Mouse (Mus musculus): ENCODE results near the gene Rnf216. TPM values are rescaled to one million over a fixed set of nuclear protein-coding genes. Genes with fewer than 3 reads are reported as not detected.

The Rnf216 gene
- polyA plus RNA-seq, 1 experiment from 2014 or later, result 14.6 TPM

DNA sequence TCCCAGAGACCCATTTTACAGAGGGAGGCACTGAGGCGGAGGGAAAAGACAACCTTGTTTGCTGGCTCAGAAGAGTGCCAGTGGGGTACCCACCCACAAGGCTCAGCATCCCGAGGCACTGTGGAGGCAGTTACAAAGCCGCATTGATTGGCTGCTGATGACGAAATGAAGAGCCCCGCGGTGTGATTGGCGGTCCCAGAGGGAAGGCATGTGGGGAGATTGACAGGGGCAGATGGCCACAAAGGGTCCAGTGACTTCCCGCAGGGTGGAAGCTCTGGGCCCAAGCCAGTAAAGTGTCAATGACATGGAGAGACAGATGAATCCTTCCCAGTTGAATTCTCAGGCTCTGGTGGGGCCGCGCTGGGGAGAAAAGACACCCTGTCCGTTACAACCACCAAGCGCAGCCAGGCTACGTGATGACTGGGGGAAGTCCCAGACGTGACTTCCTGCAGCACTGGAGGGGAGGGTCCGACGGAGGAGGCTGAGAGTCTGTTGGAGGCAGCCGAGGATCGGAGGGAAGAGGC, 138.1 kb downstream of the Rnf216 start:
- H3K9me3 ChIP-seq (replicated peaks; ENCODE audit: control insufficient read depth, low read length), result no peaks in the 10 kb centered on the region
- no peak overlapping the region for H3K27ac ChIP-seq (ENCODE audit: low read length)
- no peak overlapping the region for H3K4me3 ChIP-seq (ENCODE audit: low read depth, low read length)
- no peak overlapping the region for H3K9ac ChIP-seq (ENCODE audit: low read depth, low read length)
- H3K4me2 ChIP-seq (ENCODE audit: low read depth, low read length), result no peak overlapping the region
- peaks cover 3% of the 10 kb centered on the region; the same call in 1 of the 2 replicates for H3K4me1 ChIP-seq (ENCODE audit: control insufficient read depth, low read depth, low read length)
- 11% methylated on average over 18 of the region's 18 CpGs for WGBS (ENCODE audit: insufficient replicate concordance)
- no peaks in the 10 kb centered on the region for H3K27me3 ChIP-seq (ENCODE audit: control insufficient read depth, insufficient read depth, low read depth, low read length)
- ATAC-seq (ENCODE audit: low read depth), result peak; percentile 35; the same call in 1 of the 2 replicates
- no peaks in the 10 kb centered on the region; the same call in 1 of the 2 replicates for H3K36me3 ChIP-seq (ENCODE audit: control insufficient read depth, insufficient read depth)

DNA sequence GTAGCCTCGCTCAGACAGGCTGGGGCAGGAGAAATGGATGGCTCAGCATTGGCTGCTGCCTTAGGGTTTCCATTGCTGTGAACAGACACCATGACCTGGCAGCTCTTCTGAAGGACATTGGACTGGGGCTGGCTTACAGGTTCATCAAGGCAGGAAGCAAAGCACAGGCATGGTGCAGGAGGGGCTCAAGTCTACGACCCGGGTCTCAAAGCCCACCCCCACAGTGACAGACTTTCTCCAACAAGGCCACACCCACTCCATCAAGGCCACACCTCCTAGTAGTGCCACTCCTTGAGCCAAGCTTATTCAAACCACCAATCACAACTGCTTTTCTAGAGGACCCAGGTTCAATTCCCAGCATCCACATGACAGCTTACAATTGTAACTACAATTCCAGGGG, 138.8 kb downstream of the Rnf216 start:
- no peak for ATAC-seq (ENCODE audit: low read depth)
- Histone ChIP-seq H3K4me1 (ENCODE audit: control insufficient read depth, low read depth, low read length) (peaks cover 3% of the 10 kb centered on the region; the same call in 1 of the 2 replicates), H3K36me3 (ENCODE audit: control insufficient read depth, insufficient read depth) (no peaks in the 10 kb centered on the region; the same call in 1 of the 2 replicates), H3K9me3 (replicated peaks; ENCODE audit: control insufficient read depth, low read length) (no peaks in the 10 kb centered on the region), H3K4me3 (ENCODE audit: low read depth, low read length) (no peak overlapping the region), H3K27me3 (ENCODE audit: control insufficient read depth, insufficient read depth, low read depth, low read length) (no peaks in the 10 kb centered on the region), H3K9ac (ENCODE audit: low read depth, low read length) (no peak overlapping the region), H3K27ac (ENCODE audit: low read length) (no peak overlapping the region), H3K4me2 (ENCODE audit: low read depth, low read length) (no peak overlapping the region)
- WGBS (ENCODE audit: insufficient replicate concordance), result 30% methylated on average over 3 of the region's 3 CpGs

DNA sequence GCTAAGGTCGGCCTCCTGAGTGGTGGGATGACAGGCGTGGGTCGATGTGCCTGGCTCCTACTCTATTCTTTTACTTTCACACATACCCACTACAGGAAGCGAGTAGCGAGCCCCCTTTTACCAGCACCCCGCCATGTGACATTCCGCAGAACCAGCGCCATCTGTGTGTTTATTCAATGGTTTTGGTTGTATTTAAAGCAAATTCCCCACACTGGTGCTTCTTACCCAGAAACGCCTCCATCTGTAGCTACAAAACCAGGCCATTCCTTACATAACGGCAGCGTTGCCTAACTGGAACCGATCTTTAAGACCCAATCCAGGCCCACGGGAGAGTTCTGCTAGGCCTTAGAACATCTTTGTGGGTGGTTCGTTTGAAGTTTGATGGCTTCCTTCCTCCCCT, 144.4 kb downstream of the Rnf216 start:
- ATAC-seq (ENCODE audit: low read depth), result no peak
- Histone ChIP-seq H3K4me3 (ENCODE audit: low read depth, low read length) (no peak overlapping the region), H3K4me1 (ENCODE audit: control insufficient read depth, low read depth, low read length) (peaks cover 4% of the 10 kb centered on the region; the same call in 1 of the 2 replicates), H3K27ac (ENCODE audit: low read length) (no peak overlapping the region), H3K4me2 (ENCODE audit: low read depth, low read length) (no peak overlapping the region), H3K9me3 (replicated peaks; ENCODE audit: control insufficient read depth, low read length) (no peaks in the 10 kb centered on the region), H3K36me3 (ENCODE audit: control insufficient read depth, insufficient read depth) (no peaks in the 10 kb centered on the region; the same call in 1 of the 2 replicates), H3K27me3 (ENCODE audit: control insufficient read depth, insufficient read depth, low read depth, low read length) (peaks cover 5% of the 10 kb centered on the region), H3K9ac (ENCODE audit: low read depth, low read length) (no peak overlapping the region)
- WGBS (ENCODE audit: insufficient replicate concordance), result 78% methylated on average over 14 of the region's 14 CpGs

DNA sequence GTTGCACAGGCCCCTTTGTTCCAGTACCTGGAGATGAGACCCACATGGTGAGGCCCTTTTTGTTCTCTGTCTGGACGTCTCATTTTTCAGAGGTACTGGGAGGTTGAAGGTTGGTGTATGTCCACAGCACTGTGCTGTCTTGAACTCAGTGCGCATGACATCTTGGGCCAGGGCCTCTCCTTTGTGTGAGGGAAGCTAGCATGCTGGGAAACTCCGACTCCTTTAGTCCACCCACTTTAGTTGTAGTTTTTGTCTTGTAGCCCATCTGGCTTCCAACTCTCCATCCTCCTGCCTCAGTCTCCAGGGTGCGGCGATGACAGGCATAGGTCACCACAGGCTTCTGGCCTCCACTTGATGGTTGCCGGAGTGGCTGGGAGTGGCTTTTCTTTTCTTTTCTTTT, 148.1 kb downstream of the Rnf216 start:
- ATAC-seq (ENCODE audit: low read depth), result no peak
- H3K4me3 ChIP-seq (ENCODE audit: low read depth, low read length), result no peak overlapping the region
- peaks cover 12% of the 10 kb centered on the region for H3K4me1 ChIP-seq (ENCODE audit: control insufficient read depth, low read depth, low read length)
- H3K9ac ChIP-seq (ENCODE audit: low read depth, low read length), result no peak overlapping the region
- no peak overlapping the region for H3K4me2 ChIP-seq (ENCODE audit: low read depth, low read length)
- H3K27me3 ChIP-seq (ENCODE audit: control insufficient read depth, insufficient read depth, low read depth, low read length), result peaks cover 42% of the 10 kb centered on the region
- 74% methylated on average over 6 of the region's 6 CpGs for WGBS (ENCODE audit: insufficient replicate concordance)
- no peak overlapping the region for H3K27ac ChIP-seq (ENCODE audit: low read length)
- no peaks in the 10 kb centered on the region for H3K36me3 ChIP-seq (ENCODE audit: control insufficient read depth, insufficient read depth)
- no peaks in the 10 kb centered on the region for H3K9me3 ChIP-seq (replicated peaks; ENCODE audit: control insufficient read depth, low read length)

DNA sequence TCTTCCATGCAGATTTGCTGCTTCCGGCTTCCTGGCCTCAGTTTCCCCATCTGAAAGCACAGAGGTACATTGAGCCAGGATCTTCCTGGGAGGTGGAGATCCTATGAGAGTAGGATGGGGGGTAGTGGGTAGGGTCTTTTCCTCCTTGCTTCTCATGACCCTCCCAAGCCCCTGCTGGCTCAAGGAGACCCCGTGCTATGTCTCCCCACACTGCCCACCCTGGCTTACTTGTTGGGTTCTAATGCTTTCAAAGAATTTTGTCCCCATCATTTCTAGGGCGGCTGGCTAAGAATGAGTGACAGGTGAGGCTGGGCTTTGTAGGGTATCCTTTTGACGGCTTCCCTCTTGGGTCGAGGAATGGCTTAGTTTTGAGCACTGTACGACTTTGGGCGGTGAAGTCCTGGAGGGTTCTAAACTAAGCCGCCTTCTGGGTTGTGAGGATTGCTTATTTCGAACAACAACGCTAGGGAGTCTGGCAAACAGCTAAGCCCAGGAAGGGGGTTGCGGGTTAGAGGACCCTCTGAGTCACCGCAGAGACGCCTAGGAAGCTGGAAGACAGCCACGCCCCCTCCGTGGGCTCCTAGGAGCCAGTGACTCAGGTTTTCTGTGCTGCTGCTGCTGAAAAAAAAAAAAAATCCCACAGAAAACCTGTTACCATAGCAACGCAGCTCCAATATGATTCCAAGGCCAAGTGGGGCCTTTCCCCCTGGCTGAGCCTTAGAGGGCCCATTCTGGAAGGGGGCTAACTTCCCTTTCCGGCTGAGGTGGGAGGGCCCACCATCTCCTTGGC, 148.9 kb downstream of the Rnf216 start:
- H3K4me3 ChIP-seq (ENCODE audit: low read depth, low read length), result peak overlapping the region; percentile 38
- no peaks in the 10 kb centered on the region for H3K36me3 ChIP-seq (ENCODE audit: control insufficient read depth, insufficient read depth)
- no peaks in the 10 kb centered on the region for H3K9me3 ChIP-seq (replicated peaks; ENCODE audit: control insufficient read depth, low read length)
- ATAC-seq (ENCODE audit: low read depth), result no peak
- H3K4me1 ChIP-seq (ENCODE audit: control insufficient read depth, low read depth, low read length), result peaks cover 12% of the 10 kb centered on the region
- no peak overlapping the region for H3K9ac ChIP-seq (ENCODE audit: low read depth, low read length)
- H3K4me2 ChIP-seq (ENCODE audit: low read depth, low read length), result peak overlapping the region; percentile 46
- peaks cover 50% of the 10 kb centered on the region for H3K27me3 ChIP-seq (ENCODE audit: control insufficient read depth, insufficient read depth, low read depth, low read length)
- no peak overlapping the region; the same call in 1 of the 2 replicates for H3K27ac ChIP-seq (ENCODE audit: low read length)
- 44% methylated on average over 17 of the region's 17 CpGs for WGBS (ENCODE audit: insufficient replicate concordance)

DNA sequence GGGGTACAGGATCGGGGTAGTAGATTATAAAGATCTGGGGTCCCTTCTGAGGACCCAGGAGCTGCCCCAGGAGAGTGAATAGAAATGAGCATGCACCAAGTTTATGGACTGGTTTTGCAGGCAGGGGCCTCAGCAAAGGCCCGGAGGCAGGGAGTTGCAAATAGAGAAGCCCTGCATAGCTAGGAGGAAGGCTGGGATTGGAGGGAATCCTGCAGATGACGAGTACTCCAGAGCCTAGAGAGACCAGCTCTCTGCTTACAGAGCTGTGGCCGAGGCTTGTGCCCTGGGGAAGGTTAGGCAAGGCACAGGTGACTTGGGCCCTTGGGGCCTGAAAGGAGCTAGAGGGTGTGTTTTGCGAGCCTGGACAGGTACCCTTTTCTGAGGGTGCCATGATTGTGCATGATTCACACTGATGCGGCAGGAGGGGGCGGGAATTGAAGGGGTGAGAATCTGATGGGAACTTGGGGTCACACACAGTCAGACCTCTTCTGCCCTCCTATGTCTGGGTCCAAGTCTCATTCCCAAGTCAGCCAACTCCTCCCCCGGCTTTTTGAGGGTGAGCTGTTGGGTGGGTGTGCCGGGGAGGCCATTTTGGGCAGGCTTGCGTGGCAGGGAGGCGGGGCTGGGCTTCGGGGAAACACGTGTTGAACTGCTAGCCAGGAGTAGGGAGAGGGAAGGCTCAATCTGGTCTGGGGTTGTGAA, 149.6 kb downstream of the Rnf216 start:
- peak overlapping the region; percentile 43; the same call in 1 of the 2 replicates for H3K9ac ChIP-seq (ENCODE audit: low read depth, low read length)
- no peaks in the 10 kb centered on the region for H3K36me3 ChIP-seq (ENCODE audit: control insufficient read depth, insufficient read depth)
- 23% methylated on average over 13 of the region's 13 CpGs for WGBS (ENCODE audit: insufficient replicate concordance)
- peaks cover 52% of the 10 kb centered on the region for H3K27me3 ChIP-seq (ENCODE audit: control insufficient read depth, insufficient read depth, low read depth, low read length)
- H3K4me1 ChIP-seq (ENCODE audit: control insufficient read depth, low read depth, low read length), result peaks cover 12% of the 10 kb centered on the region
- H3K9me3 ChIP-seq (replicated peaks; ENCODE audit: control insufficient read depth, low read length), result no peaks in the 10 kb centered on the region
- H3K27ac ChIP-seq (ENCODE audit: low read length), result peak overlapping the region; percentile 69
- H3K4me2 ChIP-seq (ENCODE audit: low read depth, low read length), result peak overlapping the region; percentile 46
- ATAC-seq (ENCODE audit: low read depth), result 0 out of 2 replicates have a peak, but pooled peaks have one; percentile 12
- H3K4me3 ChIP-seq (ENCODE audit: low read depth, low read length), result peak overlapping the region; percentile 38

DNA sequence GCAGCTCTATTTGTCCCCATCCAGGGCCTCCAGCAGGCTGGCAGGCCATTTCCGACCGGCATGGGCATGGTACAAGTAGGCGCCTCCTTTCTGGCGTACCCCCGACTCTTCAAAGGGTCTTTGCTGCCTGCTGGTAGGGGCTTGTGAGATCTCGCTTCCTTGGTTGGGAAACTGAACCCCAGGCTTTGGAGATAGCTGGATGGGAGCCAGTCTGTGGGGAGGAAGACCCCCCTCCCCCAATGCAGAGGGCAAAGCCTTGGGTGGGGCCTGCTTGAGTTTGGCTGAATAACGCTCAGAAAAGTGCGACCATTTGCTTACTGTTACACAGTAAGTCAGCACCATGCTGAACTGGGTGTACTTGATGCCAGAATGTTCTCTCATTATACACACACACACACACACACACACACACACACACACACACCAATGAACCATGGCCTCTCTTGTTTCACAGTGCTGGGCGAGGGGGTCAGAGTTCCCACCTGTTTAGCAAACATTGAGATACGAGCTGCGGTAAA, 150.3 kb downstream of the Rnf216 start:
- Histone ChIP-seq H3K4me3 (ENCODE audit: low read depth, low read length) (peak overlapping the region; percentile 56), H3K9ac (ENCODE audit: low read depth, low read length) (peak overlapping the region; percentile 43), H3K27me3 (ENCODE audit: control insufficient read depth, insufficient read depth, low read depth, low read length) (peaks cover 52% of the 10 kb centered on the region), H3K4me2 (ENCODE audit: low read depth, low read length) (peak overlapping the region; percentile 46), H3K36me3 (ENCODE audit: control insufficient read depth, insufficient read depth) (no peaks in the 10 kb centered on the region), H3K9me3 (replicated peaks; ENCODE audit: control insufficient read depth, low read length) (no peaks in the 10 kb centered on the region), H3K4me1 (ENCODE audit: control insufficient read depth, low read depth, low read length) (peaks cover 12% of the 10 kb centered on the region), H3K27ac (ENCODE audit: low read length) (peak overlapping the region; percentile 69)
- peak; percentile 35 for ATAC-seq (ENCODE audit: low read depth)
- 15% methylated on average over 11 of the region's 11 CpGs for WGBS (ENCODE audit: insufficient replicate concordance)

DNA sequence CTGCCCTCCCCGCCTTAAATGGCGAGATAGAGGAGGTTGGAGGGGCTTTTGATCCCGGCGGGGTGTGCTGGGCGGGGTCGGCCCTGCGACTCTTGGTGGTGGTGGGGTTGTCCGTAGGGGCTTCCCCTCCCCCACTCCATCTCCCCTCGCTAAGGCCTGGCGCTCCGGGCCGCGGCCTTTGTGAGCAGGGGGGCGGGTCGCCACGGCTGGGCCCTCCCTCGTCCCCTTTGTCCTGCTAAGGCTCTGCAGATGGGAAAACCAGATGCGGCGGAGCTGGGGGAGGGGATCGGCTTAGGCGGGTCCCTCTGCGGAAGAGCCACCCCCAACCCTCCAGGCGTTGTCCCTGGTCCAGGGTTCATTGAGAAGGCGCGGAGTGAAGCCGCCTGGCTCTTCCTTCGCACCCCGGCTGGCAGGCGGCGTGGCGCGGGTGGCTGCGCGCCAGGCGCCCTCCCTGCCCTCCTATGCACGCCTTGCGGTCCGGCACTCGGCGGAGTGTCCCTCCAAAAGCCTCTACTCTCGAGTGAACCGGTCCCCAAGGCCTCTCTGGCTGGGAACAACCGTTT, 150.8 kb downstream of the Rnf216 start:
- H3K4me2 ChIP-seq (ENCODE audit: low read depth, low read length), result peak overlapping the region; percentile 46
- H3K9ac ChIP-seq (ENCODE audit: low read depth, low read length), result peak overlapping the region; percentile 43
- H3K9me3 ChIP-seq (replicated peaks; ENCODE audit: control insufficient read depth, low read length), result no peaks in the 10 kb centered on the region
- under 1% methylated on average over 42 of the region's 43 CpGs for WGBS (ENCODE audit: insufficient replicate concordance)
- peak overlapping the region; percentile 56 for H3K4me3 ChIP-seq (ENCODE audit: low read depth, low read length)
- peak; percentile 47 for ATAC-seq (ENCODE audit: low read depth)
- peaks cover 54% of the 10 kb centered on the region for H3K27me3 ChIP-seq (ENCODE audit: control insufficient read depth, insufficient read depth, low read depth, low read length)
- H3K27ac ChIP-seq (ENCODE audit: low read length), result peak overlapping the region; percentile 69
- H3K4me1 ChIP-seq (ENCODE audit: control insufficient read depth, low read depth, low read length), result peaks cover 12% of the 10 kb centered on the region
- H3K36me3 ChIP-seq (ENCODE audit: control insufficient read depth, insufficient read depth), result no peaks in the 10 kb centered on the region

All from liver, embryonic 16.5 days (tissue).